Mouse (Mus musculus) activated CD4-positive, CD25-positive, alpha-beta regulatory T cell, adult 4 months (primary cell): Measurements from ENCODE around the gene Pth2. TPM values are rescaled to one million over a fixed set of nuclear protein-coding genes. Genes with fewer than 3 reads are reported as not detected.

Experiments
- ATAC-seq: one replicate; pipeline ENCODE4 v1.8.0; 2017
- polyA plus RNA-seq, 2 experiments: library from polyadenylated mRNA; unstranded; fragments of 100-300 nt; shearing (Covaris generic); gene quantifications; one replicate each; pipeline ENCODE4 v1.2.1; 2017

Pth2 gene
- polyA plus RNA-seq, 2 experiments from 2014 or later = not detected

GRCm38 (mm10) chr7:45174567-45175280 is 6.1 kb upstream of the Pth2 start:
- no peak for ATAC-seq

- no peak for ATAC-seq
Measured at GRCm38 (mm10) chr7:45175398-45175797, 5.4 kb upstream of the Pth2 start.

GRCm38 (mm10) chr7:45175929-45176328 is 4.9 kb upstream of the Pth2 start:
- ATAC-seq = no peak

DNA sequence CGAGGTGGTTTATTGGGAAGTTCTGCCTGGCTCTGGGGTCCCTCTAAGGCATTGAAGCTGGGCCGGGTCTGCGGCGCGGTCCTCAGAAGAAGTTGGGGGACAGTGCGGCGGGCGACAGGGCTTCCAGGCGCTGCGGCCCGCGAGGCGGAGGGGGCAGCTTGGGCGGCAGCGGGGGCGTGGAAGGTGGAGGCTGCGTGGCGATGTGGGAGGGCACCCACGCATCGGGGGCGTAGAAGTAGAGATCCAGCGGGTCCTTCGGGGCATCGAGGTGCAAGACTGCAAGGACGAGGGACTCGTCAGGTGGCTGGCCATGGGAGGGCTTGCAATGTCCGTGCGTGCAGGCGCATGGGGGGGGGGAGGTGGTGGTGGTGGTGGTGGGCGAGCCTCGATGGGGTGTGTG is 4.4 kb upstream of the Pth2 start:
- no peak for ATAC-seq

DNA sequence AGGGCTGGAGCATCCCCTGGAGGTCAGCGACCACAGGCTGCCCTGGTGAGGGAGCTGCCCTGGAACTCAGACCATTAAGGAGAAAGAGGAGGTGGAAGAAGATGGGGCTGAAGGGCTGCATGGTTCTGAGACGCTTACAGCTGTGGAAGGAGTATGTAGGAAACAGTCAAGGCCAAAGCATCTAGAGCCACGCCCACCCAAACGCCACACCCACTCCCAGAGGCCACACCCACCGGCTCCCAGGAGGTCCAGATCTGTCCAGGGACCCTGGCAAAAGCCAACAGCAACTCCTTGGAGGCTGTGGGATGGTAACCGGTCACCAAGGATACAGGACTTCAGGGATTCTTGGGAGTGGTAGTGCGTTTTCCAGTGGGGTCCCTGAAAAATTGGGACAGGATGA is 2.2 kb upstream of the Pth2 start:
- ATAC-seq = no peak

DNA sequence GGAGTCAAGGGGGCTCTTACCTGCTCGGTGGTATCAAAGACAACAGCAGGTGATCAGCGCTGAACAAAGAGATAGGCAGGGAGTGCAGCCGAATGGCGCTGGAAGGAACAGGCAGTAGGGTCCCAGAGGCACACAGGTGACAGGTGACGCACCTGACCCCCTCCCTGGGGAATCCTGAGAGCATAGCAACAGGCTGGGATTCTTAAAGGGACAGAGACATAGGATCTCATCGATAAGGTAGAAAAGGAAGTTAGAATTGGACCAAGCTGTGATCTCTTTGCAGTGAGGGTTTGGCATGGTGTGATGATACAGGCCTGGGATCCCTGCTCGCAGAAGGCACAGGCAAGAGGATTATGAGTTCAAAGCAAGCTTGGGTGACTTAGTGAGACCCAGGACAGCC is 1.3 kb upstream of the Pth2 start, which contains the start of gene Gfy:
Gene Gfy, minus strand, starts transcription at position 101 of the 400 bp plus-strand sequence.
- no peak for ATAC-seq

GRCm38 (mm10) chr7:45181540-45181939 is 745 bp downstream of the Pth2 start:
- ATAC-seq = no peak

DNA sequence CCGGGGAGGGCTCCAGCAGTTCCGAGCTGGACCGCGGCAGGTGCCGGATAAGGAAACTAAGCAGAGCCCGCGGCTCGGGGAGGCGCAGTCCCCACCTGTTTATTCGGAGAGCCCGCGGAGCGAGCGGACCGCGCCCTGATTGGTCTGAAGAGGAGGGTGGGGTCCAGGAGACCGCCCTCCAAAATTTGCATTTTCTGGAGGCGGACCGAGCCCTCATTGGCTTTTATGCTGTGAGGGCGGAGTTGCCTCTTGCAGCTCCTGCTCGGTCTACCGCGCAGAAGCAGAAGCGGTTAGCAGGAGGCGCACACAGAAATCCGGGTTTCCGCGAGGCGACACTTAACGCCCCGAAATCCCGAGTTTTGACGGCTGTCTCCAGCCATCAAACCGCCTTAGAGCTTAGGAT is 1.4 kb downstream of the Pth2 start:
- peak; percentile 87 for ATAC-seq

GRCm38 (mm10) chr7:45182606-45183005 is 1.8 kb downstream of the Pth2 start:
- ATAC-seq = no peak

DNA sequence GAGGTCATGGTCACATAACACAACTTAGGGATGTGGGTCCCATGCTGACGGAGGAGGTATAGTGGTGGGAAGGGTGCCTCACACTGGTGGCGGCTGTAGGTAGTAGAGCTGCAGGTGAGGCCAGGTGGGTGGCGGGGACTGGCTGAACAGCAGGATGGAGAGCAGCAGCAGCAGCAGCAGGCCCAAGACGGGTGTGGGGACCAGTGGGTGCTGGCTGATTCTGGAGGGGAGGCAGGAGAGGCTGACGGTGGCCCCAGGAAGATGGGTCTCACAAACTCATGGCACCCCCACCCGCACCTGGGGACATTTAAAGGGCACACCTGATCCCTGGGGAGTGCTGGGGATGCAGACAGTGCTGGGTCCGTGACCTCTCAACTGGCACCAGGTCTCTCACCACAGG is 2.9 kb downstream of the Pth2 start:
- no peak for ATAC-seq

- no peak for ATAC-seq
Measured at GRCm38 (mm10) chr7:45185921-45186320, 5.1 kb downstream of the Pth2 start.

GRCm38 (mm10) chr7:45189600-45189999 is 8.8 kb downstream of the Pth2 start:
- no peak for ATAC-seq

DNA sequence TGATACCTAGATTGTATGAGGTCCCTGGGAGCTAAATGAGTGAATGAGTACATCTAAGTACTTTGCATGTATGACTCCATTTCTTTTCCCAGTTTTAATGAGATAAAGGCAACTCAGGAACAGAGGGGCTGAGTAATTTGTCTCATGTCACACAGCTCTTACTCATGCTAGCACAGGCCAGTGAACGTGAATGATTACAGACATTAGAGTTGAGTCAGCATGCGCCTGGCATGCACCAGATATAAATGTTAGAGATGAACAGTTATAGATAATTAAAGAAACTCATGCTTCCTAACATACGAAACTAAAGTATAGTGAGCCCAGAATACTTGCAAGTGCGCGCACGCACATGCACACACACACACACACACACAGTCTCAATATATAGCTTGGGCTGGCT is 9.4 kb downstream of the Pth2 start:
- ATAC-seq = no peak

DNA sequence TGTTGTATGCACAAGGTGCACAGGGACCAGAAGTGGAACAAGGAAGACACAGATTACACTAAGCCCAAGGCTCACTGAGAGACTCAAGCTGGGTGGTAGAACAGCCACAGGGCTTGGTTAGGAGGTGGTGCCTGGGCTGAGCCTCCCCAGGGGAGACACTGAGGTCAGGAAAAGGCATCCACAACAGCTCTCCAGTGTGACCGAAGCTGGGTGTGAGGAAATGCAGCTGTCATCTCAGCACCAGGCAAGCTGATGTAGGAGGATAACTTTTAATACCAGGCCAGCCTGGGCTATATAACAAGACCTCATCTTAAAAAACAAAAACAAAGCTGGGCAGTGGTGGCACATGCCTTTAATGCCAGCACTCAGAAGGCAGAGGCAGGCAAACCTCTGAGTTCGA is 10.4 kb downstream of the Pth2 start:
- ATAC-seq = no peak

GRCm38 (mm10) chr7:45191803-45192363 is 11.1 kb downstream of the Pth2 start:
- ATAC-seq = no peak

DNA sequence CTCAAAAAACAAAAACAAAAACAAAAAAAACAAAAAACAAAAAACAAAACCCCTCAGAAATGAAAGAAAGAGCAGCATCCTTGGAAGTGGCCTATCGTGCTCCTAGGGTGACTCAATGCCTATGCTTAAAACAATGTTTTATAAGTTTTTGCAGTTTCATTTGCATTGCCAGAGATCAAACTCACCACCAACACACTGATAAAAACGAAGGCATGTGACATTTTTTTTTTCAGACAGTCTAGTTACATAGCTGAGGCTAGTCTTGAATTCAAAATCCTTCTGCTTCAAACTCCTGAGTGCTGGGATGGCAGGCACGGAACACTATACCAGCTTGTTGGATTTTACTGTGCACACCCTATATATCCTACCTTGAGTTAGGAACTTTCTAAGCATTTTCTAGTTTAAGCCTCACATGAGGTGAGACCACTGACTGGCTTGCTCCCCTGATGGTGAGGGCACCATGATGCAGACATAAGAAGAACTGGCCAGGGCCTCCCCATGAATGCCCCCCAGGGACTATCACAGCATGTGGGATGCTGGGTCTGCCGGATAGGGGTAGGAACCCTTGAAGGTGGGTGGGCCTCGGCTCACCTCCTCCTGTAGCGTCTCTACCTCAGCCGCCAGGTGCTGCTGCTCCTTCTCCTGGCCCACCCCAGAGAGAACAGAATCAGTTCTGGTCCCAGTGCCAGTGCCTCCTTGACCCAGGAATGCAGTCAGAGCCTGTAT is 12.0 kb downstream of the Pth2 start:
- ATAC-seq = no peak

DNA sequence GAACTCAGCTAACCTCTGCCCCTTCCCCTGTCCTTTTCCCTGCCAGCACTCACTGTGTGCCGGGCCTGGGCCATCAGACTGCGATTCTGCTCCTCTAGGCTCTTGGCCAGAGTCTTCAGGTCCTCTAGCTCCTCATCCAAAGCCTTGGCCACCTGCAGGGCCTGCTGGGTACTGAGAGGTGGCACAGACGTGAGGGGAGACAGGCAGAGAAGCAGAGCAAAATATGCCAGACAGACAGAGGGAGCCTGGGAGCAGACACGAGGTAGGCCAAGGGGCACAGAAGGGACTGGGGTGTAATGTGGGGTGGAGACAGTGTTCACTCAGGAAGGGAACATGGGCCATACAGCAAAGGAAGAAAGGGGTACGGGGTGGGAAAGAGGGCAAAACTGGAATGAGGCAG is 12.6 kb downstream of the Pth2 start:
- ATAC-seq = no peak

DNA sequence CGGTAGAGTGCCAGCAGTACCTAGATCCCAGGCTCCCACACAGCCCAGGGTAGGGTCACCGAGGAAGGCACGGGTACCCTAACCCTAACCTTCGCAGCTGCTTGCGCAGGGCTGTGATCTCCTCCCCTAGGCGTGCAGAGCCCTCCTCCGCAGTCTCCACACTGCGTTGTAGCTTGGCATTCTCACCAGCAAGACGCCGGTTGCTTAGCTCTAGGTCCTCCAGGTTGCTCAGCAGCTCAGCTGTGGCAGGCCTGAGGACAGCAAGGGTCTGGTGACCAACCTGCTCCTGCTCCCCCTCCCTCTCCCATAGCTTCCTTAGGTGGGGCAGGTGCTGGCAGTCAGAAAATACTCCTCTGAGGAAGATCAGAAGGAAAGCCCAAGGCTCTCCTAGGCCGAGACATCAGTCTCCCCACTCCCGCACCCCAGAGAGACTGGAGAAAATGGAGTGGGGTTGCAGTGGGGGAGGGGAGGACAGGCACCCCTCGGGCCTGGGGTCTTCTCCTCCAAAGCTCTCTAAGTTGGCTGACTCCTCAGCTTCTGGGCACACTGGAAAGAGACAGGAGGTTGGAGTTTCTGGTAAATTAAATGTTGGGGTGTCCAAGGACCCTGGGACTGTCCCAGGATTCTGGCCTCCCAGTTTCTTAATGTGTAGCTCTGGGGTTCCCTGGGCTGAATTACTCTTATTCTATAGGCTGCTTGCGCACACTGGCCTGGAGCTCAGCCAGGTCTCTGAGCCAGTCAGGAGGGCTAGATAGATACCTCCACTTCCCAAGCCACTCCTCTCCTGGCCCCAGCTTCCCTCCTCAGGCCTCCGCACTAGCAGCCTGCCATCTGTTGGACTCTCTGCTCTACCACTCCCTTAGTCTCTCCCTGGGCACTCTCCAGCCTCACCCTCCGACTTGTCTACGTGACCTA is 13.3 kb downstream of the Pth2 start:
- no peak for ATAC-seq

DNA sequence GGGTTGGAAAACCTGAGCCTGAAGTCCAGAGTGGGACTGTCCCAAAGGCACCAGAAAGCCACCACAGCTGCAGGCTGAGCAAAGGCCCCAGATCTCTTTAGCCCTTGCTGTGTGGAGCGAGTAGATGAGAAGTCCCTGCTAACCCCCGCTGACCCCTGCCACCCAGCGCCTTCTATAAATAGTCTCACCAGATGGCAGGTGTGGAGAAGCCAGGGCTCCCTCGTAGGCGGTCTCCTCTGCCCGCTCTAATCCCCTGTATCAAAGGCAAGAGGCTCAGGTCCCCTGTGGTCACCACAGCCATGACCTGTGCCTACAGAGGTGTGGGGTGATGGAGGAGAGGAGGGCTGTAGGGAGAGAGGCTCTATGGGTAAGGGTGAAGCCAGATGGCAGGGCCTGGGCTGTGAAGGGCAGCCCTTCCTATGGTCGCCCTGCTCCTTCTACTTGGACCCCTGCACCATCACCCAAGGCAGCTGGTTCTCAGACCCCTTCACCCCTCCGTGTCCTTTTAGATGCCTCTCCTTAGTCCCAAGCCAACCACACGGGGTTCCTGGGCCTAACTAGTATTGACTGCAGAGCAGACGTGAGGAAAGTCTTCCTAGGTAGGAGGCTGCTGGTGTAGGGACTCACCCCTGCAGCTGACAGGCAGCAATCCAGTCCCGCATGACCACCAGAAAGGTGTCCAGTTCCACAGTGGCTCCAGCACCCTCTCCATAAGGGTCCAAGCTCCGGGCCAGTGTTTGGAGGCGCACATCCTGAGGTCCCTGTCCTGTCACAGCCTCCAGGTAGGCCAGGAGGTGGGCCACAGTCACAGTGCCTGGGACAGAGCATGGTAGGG is 14.8 kb downstream of the Pth2 start:
- no peak for ATAC-seq

GRCm38 (mm10) chr7:45196176-45196535 is 15.4 kb downstream of the Pth2 start:
- no peak for ATAC-seq

- ATAC-seq = no peak
Measured at GRCm38 (mm10) chr7:45196994-45197393, 16.2 kb downstream of the Pth2 start.

- ATAC-seq = no peak
Measured at GRCm38 (mm10) chr7:45198435-45198834, 17.6 kb downstream of the Pth2 start.
